Mouse (Mus musculus): ENCODE measurements around the gene Scaf8.
"Not testable (repeated sequence)": the region's sequence is repeated elsewhere in the genome, so short reads cannot be mapped to it uniquely, and the experiment has no call there.

Scaf8 gene

GRCm38 (mm10) chr17:3114720-3115379 lies at the start of gene Scaf8:
TSS of gene Scaf8 (plus strand) at chr17:3114972.
- peak; percentile 88 for DNase-seq (ENCODE audit: low read depth, low spot score)

- no peak for DNase-seq (ENCODE audit: low read depth, low spot score)
Observed at GRCm38 (mm10) chr17:3075166-3075872, 39.5 kb upstream of the Scaf8 start.

GRCm38 (mm10) chr17:3075873-3076245 lies 38.9 kb upstream of the Scaf8 start:
- no peak for DNase-seq (ENCODE audit: low read depth, low spot score)

- not testable (repeated sequence) for DNase-seq (ENCODE audit: low read depth, low spot score)
Observed at GRCm38 (mm10) chr17:3077936-3078335, 36.8 kb upstream of the Scaf8 start.

GRCm38 (mm10) chr17:3080587-3081349 lies 34.0 kb upstream of the Scaf8 start:
- not testable (repeated sequence) for DNase-seq (ENCODE audit: low read depth, low spot score)

- not testable (repeated sequence) for DNase-seq (ENCODE audit: low read depth, low spot score)
Observed at GRCm38 (mm10) chr17:3081512-3082100, 33.2 kb upstream of the Scaf8 start.

GRCm38 (mm10) chr17:3082125-3082755 lies 32.5 kb upstream of the Scaf8 start:
- DNase-seq (ENCODE audit: low read depth, low spot score): not testable (repeated sequence)

- DNase-seq (ENCODE audit: low read depth, low spot score): not testable (repeated sequence)
Observed at GRCm38 (mm10) chr17:3082756-3083749, 31.7 kb upstream of the Scaf8 start.

- peak; percentile 85 for DNase-seq (ENCODE audit: low read depth, low spot score)
Observed at GRCm38 (mm10) chr17:3083886-3084550, 30.8 kb upstream of the Scaf8 start.

- peak; percentile 59 for DNase-seq (ENCODE audit: low read depth, low spot score)
Observed at GRCm38 (mm10) chr17:3084551-3084930, 30.2 kb upstream of the Scaf8 start.

GRCm38 (mm10) chr17:3085152-3085551 lies 29.6 kb upstream of the Scaf8 start:
- no peak for DNase-seq (ENCODE audit: low read depth, low spot score)

- DNase-seq (ENCODE audit: low read depth, low spot score): no peak
Observed at GRCm38 (mm10) chr17:3092682-3093081, 22.1 kb upstream of the Scaf8 start.

GRCm38 (mm10) chr17:3099273-3099672 lies 15.5 kb upstream of the Scaf8 start:
- not testable (repeated sequence) for DNase-seq (ENCODE audit: low read depth, low spot score)

GRCm38 (mm10) chr17:3102336-3103165 lies 12.2 kb upstream of the Scaf8 start:
- DNase-seq (ENCODE audit: low read depth, low spot score): no peak

- no peak for DNase-seq (ENCODE audit: low read depth, low spot score)
Observed at GRCm38 (mm10) chr17:3104154-3104931, 10.4 kb upstream of the Scaf8 start.

- no peak for DNase-seq (ENCODE audit: low read depth, low spot score)
Observed at GRCm38 (mm10) chr17:3105022-3105421, 9.8 kb upstream of the Scaf8 start.

GRCm38 (mm10) chr17:3113737-3114357 lies 925 bp upstream of the Scaf8 start:
- DNase-seq (ENCODE audit: low read depth, low spot score): peak; percentile 34

GRCm38 (mm10) chr17:3114358-3114719 lies 433 bp upstream of the Scaf8 start:
- DNase-seq (ENCODE audit: low read depth, low spot score): no peak

Data from retina, postnatal 7 days (tissue).